Mouse (Mus musculus) G1E (cell line): ENCODE data around the gene Tnfsf10.

ENCODE experiments used
- CTCF ChIP-seq: IDR thresholded peaks from 2 replicates; pipeline ENCODE4 v1.5.1; 2012; ENCODE audit warnings: low read depth, low read length, inconsistent platforms, mixed read lengths
- TAL1 ChIP-seq: conservative IDR thresholded peaks from 2 replicates; pipeline ENCODE4 v1.6.1; 2012; ENCODE audit warnings: low read depth, low read length, inconsistent platforms, mixed read lengths

DNA sequence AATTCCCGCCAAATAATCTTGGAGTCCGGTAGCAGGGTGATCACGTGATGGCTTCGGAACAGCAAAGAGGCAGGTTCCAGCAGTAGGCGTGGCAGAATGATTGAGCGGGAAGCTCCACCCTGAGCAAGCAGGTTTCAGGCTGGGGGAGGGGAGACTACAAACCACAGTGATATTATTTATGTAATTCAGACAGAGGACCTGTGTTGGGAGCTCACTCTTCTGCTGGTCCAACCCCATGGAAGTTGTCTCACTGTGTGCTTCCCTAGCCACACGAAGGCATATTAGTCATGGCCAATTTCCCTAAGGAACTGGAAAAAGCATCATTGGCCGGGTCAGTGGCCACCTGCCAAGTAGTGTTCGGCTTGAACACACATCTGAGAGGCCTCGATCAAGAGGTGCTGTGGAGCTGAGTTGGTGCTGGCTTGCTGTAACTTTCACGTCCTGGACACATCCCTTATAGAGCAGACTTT, 36.5 kb upstream of the Tnfsf10 start:
- TF ChIP-seq TAL1: no peak
- TF ChIP-seq CTCF: no peak
